Mouse (Mus musculus): Measurements from ENCODE around the gene Has1. TPM values are rescaled to one million over a fixed set of nuclear protein-coding genes. Genes with fewer than 3 reads are reported as not detected.

The Has1 gene
- polyA plus RNA-seq, 2 experiments = not detected

DNA sequence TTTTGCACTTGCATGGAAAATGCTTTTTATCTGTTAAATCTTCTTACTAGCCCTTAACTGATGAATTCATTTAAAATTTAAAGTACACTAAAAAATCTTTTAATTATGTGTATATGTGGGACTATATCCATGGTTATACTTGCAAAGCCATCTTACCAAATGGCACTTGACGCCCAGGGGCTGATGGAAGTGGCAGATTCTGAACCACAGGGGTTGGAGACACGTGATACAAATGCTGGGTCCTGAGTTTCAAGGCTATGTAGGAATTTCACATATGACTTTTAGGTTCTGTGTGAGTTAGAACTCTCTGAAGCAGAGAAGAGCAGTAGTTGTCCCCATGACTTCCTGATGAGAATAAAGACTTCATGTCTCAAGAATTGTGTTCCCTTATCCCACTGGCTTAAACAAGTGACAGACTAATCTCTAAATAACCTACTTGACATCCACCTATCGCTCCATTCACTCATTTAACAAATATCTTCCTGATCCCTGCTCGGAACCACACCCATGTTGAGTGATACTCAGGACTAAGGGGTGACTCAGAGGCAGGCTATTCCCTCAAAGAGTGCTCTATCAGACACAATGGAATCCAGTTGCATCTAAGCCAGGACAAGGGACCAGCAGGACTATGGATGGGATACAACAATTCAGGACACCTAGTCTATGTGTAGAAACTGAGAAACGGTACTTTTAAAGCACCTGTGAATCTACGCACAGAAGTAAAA, 31.2 kb downstream of the Has1 start:
- TF ChIP-seq EP300 (IDR thresholded peaks at IDR 0.05; ENCODE audit: low read depth) (no peak), CTCF (IDR thresholded peaks at IDR 0.05; ENCODE audit: low read depth) (no peak)
- Histone ChIP-seq H3K4me3 (ENCODE audit: insufficient read depth in 1 of 2, low read depth in 2 of 2, low read length in 2 of 2) (no peak overlapping the region), H3K27ac (no peak overlapping the region), H3K4me1 (replicated peaks; ENCODE audit: control insufficient read depth in 2 of 2, insufficient read depth in 2 of 2, low read length in 1 of 2) (peaks cover 0 to 3% of the 10 kb centered on the region in 2 experiments; a peak in 2 of 4 replicates), H3K27me3 (ENCODE audit: control insufficient read depth, insufficient read depth, low read length) (peaks cover 15% of the 10 kb centered on the region), H3K36me3 (replicated peaks; ENCODE audit: control insufficient read depth, insufficient read depth, low read depth) (no peaks in the 10 kb centered on the region), H3K9me3 (ENCODE audit: control insufficient read depth, low read length) (no peaks in the 10 kb centered on the region), H3K4me2 (ENCODE audit: low read depth) (no peak overlapping the region), H3K9ac (replicated peaks) (no peak overlapping the region)
- no peak for DNase-seq (ENCODE audit: low read depth in 3 of 3, low spot score in 3 of 3)
- 53% methylated on average over 6 of the region's 6 CpGs for WGBS (ENCODE audit: insufficient replicate concordance)
- ATAC-seq (ENCODE audit: insufficient read depth) = no peak

- no peaks in the 10 kb centered on the region for H3K36me3 ChIP-seq (replicated peaks; ENCODE audit: control insufficient read depth, insufficient read depth, low read depth)
- no peaks in the 10 kb centered on the region for H3K9me3 ChIP-seq (ENCODE audit: control insufficient read depth, low read length)
- no peak overlapping the region for H3K9ac ChIP-seq (replicated peaks)
- ATAC-seq (ENCODE audit: insufficient read depth) (no peak), DNase-seq (ENCODE audit: low read depth in 3 of 3, low spot score in 3 of 3) (no peak)
- H3K4me2 ChIP-seq (ENCODE audit: low read depth) = no peak overlapping the region
- TF ChIP-seq CTCF (IDR thresholded peaks at IDR 0.05; ENCODE audit: low read depth) (no peak), EP300 (IDR thresholded peaks at IDR 0.05; ENCODE audit: low read depth) (no peak)
- WGBS (ENCODE audit: insufficient replicate concordance) = 17% methylated on average over 2 of the region's 2 CpGs
- no peak overlapping the region for H3K27ac ChIP-seq
- H3K4me3 ChIP-seq (ENCODE audit: insufficient read depth in 1 of 2, low read depth in 2 of 2, low read length in 2 of 2) = no peak overlapping the region
- H3K4me1 ChIP-seq (replicated peaks; ENCODE audit: control insufficient read depth in 2 of 2, insufficient read depth in 2 of 2, low read length in 1 of 2) = no peaks in the 10 kb centered on the region
- H3K27me3 ChIP-seq (ENCODE audit: control insufficient read depth, insufficient read depth, low read length) = no peaks in the 10 kb centered on the region
These were observed 59.5 kb downstream of the Has1 start for GRCm38 (mm10) chr17:17795527-17795926.

MicroRNAs encoded within 50 kb of the gene (microRNA counts, 519-probe panel; counts per million panel counts)
- microRNA mmu-let-7e = 7,521 counts per million, percentile 73 among the panel's probes with 10 or more counts
- 3,187 counts per million, percentile 7 among the panel's probes with 10 or more counts for microRNA mmu-miR-125a-3p
- microRNA mmu-miR-125a-5p = 7,339 counts per million, percentile 71 among the panel's probes with 10 or more counts
- 6,081 counts per million, percentile 45 among the panel's probes with 10 or more counts for microRNA mmu-miR-99b

Small RNA genes within 50 kb of the gene (microRNA-seq; reads per million reads assigned to microRNA genes)
- not detected for gene Gm25927
- gene Mir125a = 1,272 reads per million, percentile 76 among the genes with 10 or more reads in this experiment
- gene Mir99b = 8,255 reads per million, percentile 91 among the genes with 10 or more reads in this experiment
- gene Mirlet7e = not detected

Other genes with a start within 250 kb of the Has1 start
- 3.0 and 3.5 TPM in 2 replicates for gene Lnpep, start 230.2 kb downstream of the Has1 start, polyA plus RNA-seq (2012; rRNA removed)
- gene Lnpep, start 230.2 kb downstream of the Has1 start, polyA plus RNA-seq (2014; fragmentation: Nextera tagmentation; extraction: Ambion mirVana) = 2.1 and 2.3 TPM in 2 replicates
- gene Vmn2r90, start 151.5 kb downstream of the Has1 start, polyA plus RNA-seq (2012; rRNA removed) = not detected in 2 replicates
- gene Vmn2r90, start 151.5 kb downstream of the Has1 start, polyA plus RNA-seq (2014; fragmentation: Nextera tagmentation; extraction: Ambion mirVana) = not detected in 2 replicates
- 7.0 and 8.7 TPM in 2 replicates for gene Spaca6, start 28.0 kb downstream of the Has1 start, polyA plus RNA-seq (2012; rRNA removed)
- gene Spaca6, start 28.0 kb downstream of the Has1 start, polyA plus RNA-seq (2014; fragmentation: Nextera tagmentation; extraction: Ambion mirVana) = 1.0 and 2.1 TPM in 2 replicates
- 2.1 and 2.3 TPM in 2 replicates for gene Fpr1, start 28.7 kb upstream of the Has1 start, polyA plus RNA-seq (2012; rRNA removed)
- 2.7 and 3.2 TPM in 2 replicates for gene Fpr1, start 28.7 kb upstream of the Has1 start, polyA plus RNA-seq (2014; fragmentation: Nextera tagmentation; extraction: Ambion mirVana)
- gene Fpr2, start 32.6 kb upstream of the Has1 start, polyA plus RNA-seq (2012; rRNA removed) = 1.3 TPM in 2 replicates
- 1.3 and 1.8 TPM in 2 replicates for gene Fpr2, start 32.6 kb upstream of the Has1 start, polyA plus RNA-seq (2014; fragmentation: Nextera tagmentation; extraction: Ambion mirVana)
- not detected in 2 replicates for gene Fpr3, start 32.6 kb upstream of the Has1 start, polyA plus RNA-seq (2012; rRNA removed)
- not detected in 2 replicates for gene Fpr3, start 32.6 kb upstream of the Has1 start, polyA plus RNA-seq (2014; fragmentation: Nextera tagmentation; extraction: Ambion mirVana)
- gene Fpr-rs4, start 166.5 kb upstream of the Has1 start, polyA plus RNA-seq (2012; rRNA removed) = not detected in 2 replicates
- gene Fpr-rs4, start 166.5 kb upstream of the Has1 start, polyA plus RNA-seq (2014; fragmentation: Nextera tagmentation; extraction: Ambion mirVana) = not detected in 2 replicates
- gene Vmn2r124, start 194.2 kb upstream of the Has1 start, polyA plus RNA-seq (2012; rRNA removed) = not detected in 2 replicates
- gene Vmn2r124, start 194.2 kb upstream of the Has1 start, polyA plus RNA-seq (2014; fragmentation: Nextera tagmentation; extraction: Ambion mirVana) = not detected in 2 replicates
- not detected in 2 replicates for gene Vmn2r91, start 229.8 kb upstream of the Has1 start, polyA plus RNA-seq (2012; rRNA removed)
- not detected in 2 replicates for gene Vmn2r91, start 229.8 kb upstream of the Has1 start, polyA plus RNA-seq (2014; fragmentation: Nextera tagmentation; extraction: Ambion mirVana)

All from liver, embryonic 14.5 days (tissue).